Mouse (Mus musculus) gonadal fat pad, adult 2 months (tissue): ENCODE data around the gene Olfr1016. TPM values are rescaled to one million over a fixed set of nuclear protein-coding genes. Genes with fewer than 3 reads are reported as not detected.

Experiments
- DNase-seq: peaks from one replicate; pipeline ENCODE4 v3.0.0-alpha.2; 2012; ENCODE audit warnings: low read depth
- polyA plus RNA-seq: library from polyadenylated mRNA; depleted of rRNA; stranded (reverse); fragments of >200 nt; gene quantifications from 2 replicates; pipeline ENCODE4 v1.2.3, GENCODE M21; 2012; rRNA removed

Gene Olfr1016
- not detected in 2 replicates for polyA plus RNA-seq

DNA sequence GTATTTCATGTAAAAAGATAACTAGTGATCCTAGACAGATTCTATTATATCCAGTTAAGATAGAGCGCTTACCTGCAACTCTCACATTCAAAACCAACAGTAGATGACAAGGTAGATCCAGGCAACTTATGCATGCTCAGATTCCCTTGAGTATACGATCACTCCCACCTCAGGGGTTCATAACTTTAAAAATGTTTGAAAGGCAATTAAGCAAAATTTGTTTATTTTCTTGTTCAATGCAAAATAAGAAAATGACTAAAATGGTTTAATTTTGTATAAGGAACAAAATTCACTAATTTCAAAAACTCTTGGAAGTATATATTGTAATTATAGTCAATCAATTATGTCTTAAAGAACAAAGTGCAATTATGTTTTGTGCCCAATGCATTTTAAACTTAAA, at the start of gene Olfr1016:
Gene Olfr1016 (minus strand): TSS at position 101 of the 400 bp plus-strand sequence.
- DNase-seq = no peak

DNA sequence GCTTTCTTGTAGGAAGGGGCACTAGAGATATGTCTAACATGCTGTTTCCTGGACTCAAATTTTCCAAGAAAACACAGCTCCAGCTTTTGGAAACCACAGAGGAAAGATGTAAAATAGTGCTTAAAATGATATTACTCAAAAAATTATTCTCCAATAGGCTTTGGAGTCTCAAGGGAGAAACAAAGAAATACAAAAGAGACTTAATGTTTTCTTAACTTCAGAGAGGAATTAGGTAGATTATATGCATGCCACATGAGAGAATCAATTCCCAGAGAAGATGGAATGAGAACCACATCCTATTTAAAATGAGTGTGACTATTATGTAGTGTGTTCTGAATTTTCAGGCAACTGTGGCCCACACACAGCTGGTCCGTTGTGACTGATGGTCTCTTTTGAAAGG, 44.4 kb upstream of the Olfr1016 start, which contains the start of gene Olfr1020:
Gene Olfr1020 (plus strand): TSS at position 301 of the 400 bp plus-strand sequence.
- DNase-seq = no peak

DNA sequence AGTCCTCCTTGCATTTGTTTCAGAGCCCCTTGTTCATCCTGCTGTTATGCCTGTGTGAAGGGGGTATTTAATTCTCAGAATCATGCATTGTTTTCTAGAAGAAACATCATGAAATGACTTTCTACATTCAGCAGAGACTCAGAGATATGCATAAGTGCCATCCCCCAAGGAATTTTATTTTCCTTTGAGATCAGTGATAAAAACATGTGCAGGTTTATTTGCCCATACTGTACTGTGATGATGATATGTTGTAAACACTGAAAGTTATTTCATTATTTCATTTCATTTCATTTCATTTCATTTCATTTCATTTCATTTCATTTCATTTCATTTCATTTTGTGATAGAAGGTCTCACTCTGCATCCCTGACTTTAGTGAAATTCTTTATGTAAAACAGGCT, 43.0 kb upstream of the Olfr1016 start, which contains the start of gene Olfr1019:
Gene Olfr1019 (minus strand): TSS at position 101 of the 400 bp plus-strand sequence.
- no peak for DNase-seq

DNA sequence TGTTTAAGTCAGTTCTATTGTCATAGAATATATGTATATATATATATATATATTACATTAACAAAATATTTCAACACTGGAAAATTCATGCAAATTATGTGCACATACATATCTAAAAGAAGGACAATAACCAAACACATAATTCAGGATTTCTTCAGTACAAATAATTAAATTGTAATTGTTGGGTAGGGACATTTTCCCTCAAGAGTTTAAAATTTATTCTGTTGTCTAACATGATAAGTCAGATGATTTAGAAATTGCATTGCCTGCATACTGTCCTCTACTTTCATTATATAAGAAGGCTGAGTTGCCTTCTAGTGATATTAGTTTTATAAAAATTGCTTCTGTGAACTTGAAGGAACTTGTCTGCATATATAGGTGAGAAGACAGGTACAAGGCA, 15.8 kb upstream of the Olfr1016 start, which contains the start of gene Olfr1018:
Gene Olfr1018 (plus strand): TSS at position 301 of the 400 bp plus-strand sequence.
- no peak for DNase-seq

DNA sequence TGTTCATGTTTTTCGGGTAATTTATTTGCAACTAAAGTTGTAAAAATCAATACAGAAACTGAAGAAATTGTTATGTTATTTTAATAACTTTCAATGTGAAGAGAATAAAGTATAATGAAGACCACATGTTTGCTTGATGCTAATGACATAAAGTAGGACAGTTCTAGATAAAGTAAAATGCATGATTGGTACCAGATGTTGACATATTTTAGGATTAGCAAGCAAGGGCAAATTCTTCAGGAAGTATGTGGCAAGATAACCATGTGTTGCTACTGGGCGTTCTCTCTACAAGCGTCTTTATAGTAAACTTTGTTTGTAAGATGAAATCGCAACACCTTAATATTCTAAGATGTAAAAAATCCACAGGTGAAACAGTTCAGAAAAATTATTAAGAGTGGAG, 2.2 kb upstream of the Olfr1016 start:
- no peak for DNase-seq

DNA sequence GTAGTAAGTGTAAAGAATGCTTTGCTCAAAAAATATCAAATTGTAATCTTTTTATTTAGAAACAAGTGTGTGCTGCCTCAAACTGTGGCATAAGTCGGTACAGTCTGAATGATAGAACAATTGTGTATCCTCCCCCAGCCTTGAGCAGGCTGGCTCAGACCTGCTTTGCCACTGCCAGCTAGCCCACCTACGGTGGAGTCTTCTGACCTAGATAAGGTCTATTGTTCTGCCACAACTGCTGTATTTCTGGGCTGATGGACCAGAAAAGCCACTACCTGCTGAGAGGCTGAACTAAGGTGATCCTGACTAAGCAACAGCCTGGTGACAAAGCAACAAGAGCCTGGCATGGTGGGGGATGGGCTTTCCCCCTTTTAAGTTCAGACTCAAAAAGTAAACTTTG, 10.0 kb downstream of the Olfr1016 start:
- no peak for DNase-seq

- no peak for DNase-seq
Observed at GRCm38 (mm10) chr2:85781717-85782116, 20.6 kb downstream of the Olfr1016 start, which contains the start of gene Olfr1015. Olfr1015 (plus strand) TSS chr2:85782017.

GRCm38 (mm10) chr2:85772413-85772812, 29.9 kb downstream of the Olfr1016 start, which contains the start of gene Olfr1014:
Olfr1014 (plus strand) TSS chr2:85772713.
- no peak for DNase-seq

DNA sequence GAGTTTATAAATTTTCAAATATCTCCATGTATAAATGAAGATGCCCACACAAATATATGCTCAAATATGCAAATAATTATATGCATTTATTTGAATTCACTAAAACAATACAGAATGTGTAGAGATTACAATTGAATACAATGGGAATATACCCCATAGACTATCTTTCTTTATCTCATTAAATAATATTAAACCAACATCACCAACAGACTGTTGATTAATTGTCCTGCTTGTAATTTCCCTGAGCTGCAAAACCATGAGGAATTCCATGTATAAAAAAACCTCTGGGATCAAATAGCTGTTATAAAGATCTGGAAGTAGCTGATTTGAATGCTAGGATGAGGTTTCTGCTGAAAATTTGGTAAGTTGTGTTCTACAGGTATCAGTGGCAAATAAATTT, 35.5 kb downstream of the Olfr1016 start, which contains the start of gene Olfr1013:
Gene Olfr1013 (plus strand): TSS at position 301 of the 400 bp plus-strand sequence.
- DNase-seq = no peak

- DNase-seq = no peak
Observed at GRCm38 (mm10) chr2:85762666-85763065, 39.7 kb downstream of the Olfr1016 start, which contains the start of gene Olfr1012. Olfr1012 (minus strand) TSS chr2:85762766.

- DNase-seq = no peak
Observed at GRCm38 (mm10) chr2:85753822-85754221, 48.5 kb downstream of the Olfr1016 start.

Other genes with a start within 250 kb of the Olfr1016 start
- not detected in 2 replicates for gene Olfr996, start 223.3 kb downstream of the Olfr1016 start, polyA plus RNA-seq
- gene Olfr998, start 213.6 kb downstream of the Olfr1016 start, polyA plus RNA-seq = not detected in 2 replicates
- gene Olfr1000, start 190.6 kb downstream of the Olfr1016 start, polyA plus RNA-seq = not detected in 2 replicates
- not detected in 2 replicates for gene Olfr1002, start 151.8 kb downstream of the Olfr1016 start, polyA plus RNA-seq
- gene Olfr154, start 138.1 kb downstream of the Olfr1016 start, polyA plus RNA-seq = not detected in 2 replicates
- not detected in 2 replicates for gene Olfr1006, start 123.8 kb downstream of the Olfr1016 start, polyA plus RNA-seq
- not detected in 2 replicates for gene Olfr1008, start 113.1 kb downstream of the Olfr1016 start, polyA plus RNA-seq
- not detected in 2 replicates for gene Olfr1009, start 87.1 kb downstream of the Olfr1016 start, polyA plus RNA-seq
- gene Olfr1012, start 39.8 kb downstream of the Olfr1016 start, polyA plus RNA-seq = not detected in 2 replicates
- not detected in 2 replicates for gene Olfr1013, start 35.4 kb downstream of the Olfr1016 start, polyA plus RNA-seq
- gene Olfr1014, start 29.8 kb downstream of the Olfr1016 start, polyA plus RNA-seq = not detected in 2 replicates
- gene Olfr1015, start 20.5 kb downstream of the Olfr1016 start, polyA plus RNA-seq = not detected in 2 replicates
- not detected in 2 replicates for gene Olfr1018, start 15.9 kb upstream of the Olfr1016 start, polyA plus RNA-seq
- not detected in 2 replicates for gene Olfr1019, start 42.9 kb upstream of the Olfr1016 start, polyA plus RNA-seq
- gene Olfr1020, start 44.5 kb upstream of the Olfr1016 start, polyA plus RNA-seq = not detected in 2 replicates
- not detected in 2 replicates for gene Olfr1022, start 66.0 kb upstream of the Olfr1016 start, polyA plus RNA-seq
- not detected in 2 replicates for gene Olfr1023, start 83.1 kb upstream of the Olfr1016 start, polyA plus RNA-seq
- not detected in 2 replicates for gene Olfr1024, start 102.5 kb upstream of the Olfr1016 start, polyA plus RNA-seq
- not detected in 2 replicates for gene Olfr1025-ps1, start 112.6 kb upstream of the Olfr1016 start, polyA plus RNA-seq
- not detected in 2 replicates for gene Olfr1026, start 119.0 kb upstream of the Olfr1016 start, polyA plus RNA-seq
- gene Olfr1028, start 147.9 kb upstream of the Olfr1016 start, polyA plus RNA-seq = not detected in 2 replicates
- gene Olfr1029, start 171.4 kb upstream of the Olfr1016 start, polyA plus RNA-seq = not detected in 2 replicates
- gene Olfr1030, start 176.7 kb upstream of the Olfr1016 start, polyA plus RNA-seq = not detected in 2 replicates
- not detected in 2 replicates for gene Olfr1031, start 187.8 kb upstream of the Olfr1016 start, polyA plus RNA-seq
- not detected in 2 replicates for gene Olfr1032, start 203.0 kb upstream of the Olfr1016 start, polyA plus RNA-seq
- gene Olfr1033, start 218.1 kb upstream of the Olfr1016 start, polyA plus RNA-seq = 0.61 and 1.0 TPM in 2 replicates
- 0.13 and 0.14 TPM in 2 replicates for gene Olfr1034, start 243.3 kb upstream of the Olfr1016 start, polyA plus RNA-seq